Mouse (Mus musculus): ENCODE measurements around the gene Polr1c. TPM values are rescaled to one million over a fixed set of nuclear protein-coding genes. Genes with fewer than 3 reads are reported as not detected.

Polr1c gene
- total RNA-seq (2022): 10 to 100 TPM; 20.4 to 25.6 (median 22.7) TPM

DNA sequence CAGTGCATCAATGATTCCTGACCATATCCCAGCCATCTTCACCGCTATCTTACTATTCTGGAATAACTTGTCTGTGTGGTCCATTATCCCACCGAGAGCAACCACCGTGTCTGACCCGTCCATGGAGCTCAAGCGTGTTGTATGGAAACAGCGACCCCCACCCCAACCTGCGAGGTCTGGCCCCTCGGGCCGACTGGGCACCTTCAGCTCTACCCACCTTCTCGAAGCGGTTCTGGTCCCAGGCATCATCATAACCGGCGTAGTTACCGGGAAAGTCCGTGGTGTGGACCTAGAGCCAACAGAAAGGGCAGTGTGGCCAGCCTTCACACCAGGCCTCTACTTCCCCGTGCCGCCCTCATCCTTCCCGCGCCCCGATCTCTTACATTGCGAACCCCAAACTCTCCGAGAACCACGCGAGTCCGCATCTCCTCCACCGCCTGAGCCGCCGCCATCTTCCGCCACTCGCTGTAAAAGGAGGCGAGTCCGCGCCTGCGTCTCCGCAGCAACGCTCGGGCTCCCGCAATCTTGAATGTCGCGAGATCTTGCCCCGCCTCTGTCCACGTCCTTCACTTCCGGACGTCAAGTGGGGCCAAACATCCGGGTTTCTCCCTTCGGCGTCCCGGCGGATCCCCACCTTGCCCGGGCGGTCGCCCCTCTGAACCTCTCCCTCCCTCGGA, at the start of gene Polr1c, which contains the start of gene Yipf3:
TSS of gene Polr1c (minus strand) at position 543 of the 677 bp plus-strand sequence.
TSS of gene Yipf3 (plus strand) at position 569 of the 677 bp plus-strand sequence.
- DNase-seq (ENCODE audit: low spot score): peak; percentile 97

- DNase-seq (ENCODE audit: low spot score): no peak
These were observed 49.1 kb upstream of the Polr1c start for GRCm38 (mm10) chr17:46297028-46297363.

DNA sequence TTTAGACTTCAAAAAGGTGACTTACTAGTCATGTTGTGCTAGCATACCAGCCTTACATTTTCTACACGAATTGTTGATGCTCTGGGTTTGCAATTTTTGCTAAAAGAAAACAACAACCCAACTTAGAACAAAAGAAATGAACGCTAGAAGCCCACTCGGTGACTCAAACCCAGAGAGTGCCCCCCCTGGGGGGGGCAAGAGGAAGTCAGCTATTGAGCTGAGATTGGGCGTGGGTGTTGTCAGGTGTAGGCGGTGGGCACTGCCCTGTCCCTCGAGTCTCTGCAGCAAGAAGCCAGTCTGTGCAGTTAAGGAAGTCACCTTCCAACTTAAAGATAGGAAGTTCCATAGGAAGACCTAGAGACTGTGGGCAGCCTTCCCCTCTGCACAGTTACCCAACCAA, 48.7 kb upstream of the Polr1c start:
- DNase-seq (ENCODE audit: low spot score): no peak

- peak; percentile 74 for DNase-seq (ENCODE audit: low spot score)
These were observed 39.8 kb upstream of the Polr1c start for GRCm38 (mm10) chr17:46287678-46288095.

GRCm38 (mm10) chr17:46285407-46285806, 37.6 kb upstream of the Polr1c start:
- DNase-seq (ENCODE audit: low spot score): no peak

- DNase-seq (ENCODE audit: low spot score): no peak
These were observed 36.8 kb upstream of the Polr1c start for GRCm38 (mm10) chr17:46284653-46285052.

GRCm38 (mm10) chr17:46283911-46284310, 36.1 kb upstream of the Polr1c start:
- no peak for DNase-seq (ENCODE audit: low spot score)

- no peak for DNase-seq (ENCODE audit: low spot score)
These were observed 35.3 kb upstream of the Polr1c start for GRCm38 (mm10) chr17:46283140-46283539.

GRCm38 (mm10) chr17:46282483-46283123, 34.7 kb upstream of the Polr1c start, which contains the start of gene Tjap1:
TSS of gene Tjap1 (minus strand) at chr17:46283026.
- peak; percentile 76 for DNase-seq (ENCODE audit: low spot score)

- no peak for DNase-seq (ENCODE audit: low spot score)
These were observed 30.3 kb upstream of the Polr1c start for GRCm38 (mm10) chr17:46278011-46278765.

GRCm38 (mm10) chr17:46277586-46277985, 29.7 kb upstream of the Polr1c start:
- DNase-seq (ENCODE audit: low spot score): no peak

DNA sequence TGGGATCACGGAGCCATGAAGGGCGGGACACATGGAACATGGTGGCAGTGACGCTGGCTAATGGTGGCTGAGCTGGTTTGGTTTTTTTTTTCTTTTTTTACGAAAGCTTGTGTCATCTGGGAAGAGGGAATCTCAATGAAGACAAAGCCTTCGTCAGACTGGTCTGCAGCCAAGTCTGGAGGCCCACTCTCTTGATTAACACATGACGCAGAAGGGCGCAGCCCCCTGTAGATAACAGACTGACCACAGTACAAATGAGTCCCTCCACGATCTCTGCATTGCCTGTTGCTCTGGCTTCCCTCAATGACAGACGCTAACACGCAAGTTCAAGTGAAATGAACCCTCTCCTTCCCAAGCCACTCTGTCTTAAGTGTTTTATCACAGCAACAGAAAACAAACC, 27.7 kb upstream of the Polr1c start:
- no peak for DNase-seq (ENCODE audit: low spot score)

DNA sequence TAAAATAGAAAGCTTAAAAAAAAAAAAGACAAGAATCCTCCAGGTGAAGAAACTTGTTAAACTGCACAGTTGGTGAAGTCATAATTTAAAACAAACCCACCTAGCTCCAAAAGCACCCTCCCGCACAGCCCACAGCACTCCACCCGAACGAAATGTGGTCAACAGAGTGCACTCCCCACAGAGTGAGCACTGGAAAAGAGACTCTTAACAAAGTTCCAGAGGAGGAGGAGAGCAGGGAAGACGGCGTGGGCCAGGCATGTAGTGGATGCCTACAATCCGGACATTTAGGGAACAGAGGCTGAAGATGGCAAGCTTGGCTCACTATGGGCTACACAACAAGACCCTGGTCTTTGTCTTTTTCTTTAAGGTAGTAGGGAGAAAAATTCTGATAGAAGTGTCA, 27.2 kb upstream of the Polr1c start:
- DNase-seq (ENCODE audit: low spot score): no peak

GRCm38 (mm10) chr17:46274465-46274864, 26.6 kb upstream of the Polr1c start:
- DNase-seq (ENCODE audit: low spot score): no peak

- no peak for DNase-seq (ENCODE audit: low spot score)
These were observed 26.0 kb upstream of the Polr1c start for GRCm38 (mm10) chr17:46273803-46274236.

GRCm38 (mm10) chr17:46272675-46273074, 24.8 kb upstream of the Polr1c start:
- DNase-seq (ENCODE audit: low spot score): peak; percentile 61

DNA sequence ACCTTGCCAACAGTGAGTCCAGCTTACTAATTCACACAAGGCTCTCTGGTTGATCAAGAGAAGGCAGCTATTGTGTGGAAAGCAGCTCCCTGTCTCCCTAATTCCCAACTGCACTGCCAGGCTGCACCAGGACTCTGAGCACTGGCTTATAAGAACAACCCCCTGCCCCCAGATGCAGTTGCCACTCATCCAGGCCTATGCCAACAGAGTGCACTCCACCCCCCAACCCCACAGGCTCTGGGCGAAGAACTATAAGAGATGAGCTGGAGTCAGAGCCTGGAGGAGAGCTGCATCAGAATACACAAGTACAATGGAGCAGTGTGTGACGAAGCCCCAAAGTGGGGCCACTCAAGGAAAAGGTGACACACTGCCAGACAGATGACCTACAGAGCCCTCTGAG, 24.2 kb upstream of the Polr1c start:
- DNase-seq (ENCODE audit: low spot score): no peak

GRCm38 (mm10) chr17:46269771-46270534, 22.1 kb upstream of the Polr1c start:
- DNase-seq (ENCODE audit: low spot score): peak; percentile 66

DNA sequence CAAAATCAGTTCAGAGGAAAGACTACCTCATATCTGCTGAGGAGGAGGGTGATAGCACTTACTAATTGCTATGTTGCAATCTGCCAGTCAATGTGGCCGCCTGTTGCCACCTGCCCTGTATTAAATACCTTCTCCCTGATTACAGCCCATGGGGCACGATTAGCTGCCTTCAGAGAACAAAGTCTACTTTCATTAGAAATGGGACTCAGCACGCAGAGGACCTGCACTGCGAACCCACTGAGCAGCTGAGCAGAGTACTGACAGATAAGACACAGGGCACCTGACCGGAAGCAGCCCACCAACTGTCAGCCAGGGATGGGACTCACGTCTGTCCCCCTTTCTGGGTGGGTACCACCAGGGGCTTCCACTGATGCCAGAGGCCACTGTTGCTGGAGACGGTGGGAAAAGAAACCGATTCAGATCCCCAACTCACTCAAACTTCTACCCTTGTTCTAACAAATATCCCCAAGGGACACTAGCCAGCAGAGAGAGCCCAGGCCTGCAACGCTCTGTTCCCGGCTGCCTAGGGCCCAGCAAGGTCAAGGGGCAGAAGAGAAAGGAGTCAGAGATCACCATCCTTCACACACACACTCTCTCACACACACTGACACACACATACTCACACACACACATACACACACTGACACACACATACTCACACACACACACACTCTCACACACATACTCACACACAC, 20.3 kb upstream of the Polr1c start:
- no peak for DNase-seq (ENCODE audit: low spot score)

- no peak for DNase-seq (ENCODE audit: low spot score)
These were observed 19.7 kb upstream of the Polr1c start for GRCm38 (mm10) chr17:46267511-46267910.

DNA sequence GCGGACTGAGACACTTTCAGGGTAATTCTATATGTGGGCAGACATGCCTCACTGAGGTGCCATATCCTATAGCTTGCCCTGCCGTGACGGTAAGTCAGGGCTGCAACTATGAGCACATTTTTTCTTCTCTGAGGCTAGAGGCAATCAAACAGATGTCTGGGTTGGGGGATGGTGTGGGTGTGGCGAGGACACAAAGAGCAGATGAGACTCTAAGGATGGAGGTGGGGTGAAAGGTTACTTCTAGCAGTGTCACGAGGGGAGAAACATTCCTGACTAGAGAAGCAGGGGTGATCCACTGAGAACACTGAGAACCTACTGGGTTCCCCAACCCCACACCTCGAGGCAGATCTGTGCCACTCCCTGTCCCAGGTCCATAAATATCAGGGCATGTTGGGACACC, 19.1 kb upstream of the Polr1c start:
- DNase-seq (ENCODE audit: low spot score): no peak

Measured in heart, adult 8-10 months (tissue).